Mouse (Mus musculus) embryonic facial prominence, embryonic 12.5 days (tissue): ENCODE measurements around the gene Grpel1. TPM values are rescaled to one million over a fixed set of nuclear protein-coding genes. Genes with fewer than 3 reads are reported as not detected.
A peak's percentile ranks its signal among the peaks of the same experiment; 100 is the strongest.

ENCODE experiments used
- ATAC-seq: fragments of 200-750 bp; cut with Nextera tagmentation; 2 replicates; pipeline ENCODE4 v1.8.0; 2017; ENCODE audit not compliant: insufficient number of reproducible peaks, insufficient read depth, low FRiP score, low TSS enrichment
- H3K27ac ChIP-seq: fragments of 300-500 bp; sonication (generic); 2 replicates; pipeline ENCODE4 v1.5.1; 2016; ENCODE audit warnings: mild to moderate bottlenecking
- H3K27me3 ChIP-seq: fragments of 300-500 bp; sonication (generic); 2 replicates; pipeline ENCODE4 v1.6.1; 2016; ENCODE audit warnings: mild to moderate bottlenecking, moderate library complexity
- H3K36me3 ChIP-seq: fragments of 300-500 bp; sonication (generic); 2 replicates; pipeline ENCODE4 v1.6.1; 2016; ENCODE audit warnings: mild to moderate bottlenecking
- H3K4me1 ChIP-seq: fragments of 300-500 bp; sonication (generic); 2 replicates; pipeline ENCODE4 v1.6.1; 2016
- H3K4me2 ChIP-seq: fragments of 300-500 bp; sonication (generic); replicated peaks from 2 replicates; pipeline ENCODE4 v1.6.1; 2016; ENCODE audit warnings: mild to moderate bottlenecking, moderate library complexity
- H3K4me3 ChIP-seq: fragments of 300-500 bp; sonication (generic); 2 replicates; pipeline ENCODE4 v1.5.1; 2016; ENCODE audit warnings: mild to moderate bottlenecking
- H3K9ac ChIP-seq: fragments of 300-500 bp; sonication (generic); 2 replicates; pipeline ENCODE4 v1.6.1; 2016; ENCODE audit warnings: mild to moderate bottlenecking, moderate library complexity
- H3K9me3 ChIP-seq: fragments of 300-500 bp; sonication (generic); 2 replicates; pipeline ENCODE4 v1.6.1; 2016; ENCODE audit warnings: mild to moderate bottlenecking, moderate library complexity
- WGBS: fragments of 180-500 bp; shearing (Covaris S2); methylation state at CpG from one replicate; pipeline ENCODE4 v1.1.7; 2016; 5-methylcytosine and 5-hydroxymethylcytosine counted together
- polyA plus RNA-seq: library from polyadenylated mRNA; unstranded; fragments of >200 nt; fragmentation: Nextera tagmentation; extraction: Ambion mirVana; gene quantifications from 2 replicates; pipeline ENCODE4 v1.2.1, GENCODE M21; 2016

Gene Grpel1
- polyA plus RNA-seq = 48.0 and 48.4 TPM in 2 replicates

- H3K27ac ChIP-seq = 0 out of 2 replicates have a peak within 1 kb of the TSS, but pooled peaks have one; percentile 19
Observed at GRCm38 (mm10) chr5:36464709-36465661, at the start of gene Grpel1. Grpel1 (plus strand) TSS chr5:36464998.

GRCm38 (mm10) chr5:36419861-36420260, 44.9 kb upstream of the Grpel1 start:
- Histone ChIP-seq H3K4me1 (no peaks in the 10 kb centered on the region; the same call in 1 of the 2 replicates), H3K9ac (no peak overlapping the region), H3K9me3 (no peaks in the 10 kb centered on the region), H3K36me3 (no peaks in the 10 kb centered on the region), H3K27ac (no peak overlapping the region), H3K4me2 (no peak overlapping the region), H3K4me3 (no peak overlapping the region), H3K27me3 (no peaks in the 10 kb centered on the region)
- 80% methylated on average over 3 of the region's 3 CpGs for WGBS
- ATAC-seq = no peak

More at GRCm38 (mm10) chr5:36464709-36465661, at the start of gene Grpel1:
- 1% methylated on average over 68 of the region's 68 CpGs for WGBS
- no peaks in the 10 kb centered on the region for H3K27me3 ChIP-seq
- peaks cover 7% of the 10 kb centered on the region; the same call in 1 of the 2 replicates for H3K36me3 ChIP-seq
- ATAC-seq = peak; percentile 91
- H3K4me3 ChIP-seq = peak within 1 kb of the TSS; percentile 99
- H3K9me3 ChIP-seq = no peaks in the 10 kb centered on the region
- peak within 1 kb of the TSS; percentile 98 for H3K4me2 ChIP-seq
- H3K4me1 ChIP-seq = peaks cover 17% of the 10 kb centered on the region
- H3K9ac ChIP-seq = peak within 1 kb of the TSS; percentile 86

- no peaks in the 10 kb centered on the region for H3K9me3 ChIP-seq
- no peaks in the 10 kb centered on the region for H3K27me3 ChIP-seq
- H3K4me2 ChIP-seq = no peak overlapping the region
- no peak for ATAC-seq
- H3K4me3 ChIP-seq = no peak overlapping the region
- no peaks in the 10 kb centered on the region for H3K4me1 ChIP-seq
- no peaks in the 10 kb centered on the region for H3K36me3 ChIP-seq
- no peak overlapping the region for H3K9ac ChIP-seq
- H3K27ac ChIP-seq = no peak overlapping the region
Observed at GRCm38 (mm10) chr5:36422689-36423088, 42.1 kb upstream of the Grpel1 start.

GRCm38 (mm10) chr5:36424676-36425075, 40.1 kb upstream of the Grpel1 start:
- Histone ChIP-seq H3K4me1 (no peaks in the 10 kb centered on the region), H3K27ac (no peak overlapping the region), H3K4me2 (no peak overlapping the region), H3K9ac (no peak overlapping the region), H3K9me3 (no peaks in the 10 kb centered on the region), H3K36me3 (no peaks in the 10 kb centered on the region), H3K27me3 (no peaks in the 10 kb centered on the region), H3K4me3 (no peak overlapping the region)
- no peak for ATAC-seq

GRCm38 (mm10) chr5:36426404-36426803, 38.4 kb upstream of the Grpel1 start:
- ATAC-seq = no peak
- Histone ChIP-seq H3K36me3 (no peaks in the 10 kb centered on the region), H3K4me3 (no peak overlapping the region), H3K4me2 (no peak overlapping the region), H3K4me1 (no peaks in the 10 kb centered on the region), H3K9ac (no peak overlapping the region), H3K9me3 (no peaks in the 10 kb centered on the region), H3K27ac (no peak overlapping the region), H3K27me3 (no peaks in the 10 kb centered on the region)
- WGBS = 76% methylated on average over 5 of the region's 5 CpGs

- Histone ChIP-seq H3K4me2 (no peak overlapping the region), H3K4me3 (no peak overlapping the region), H3K27ac (no peak overlapping the region), H3K9me3 (no peaks in the 10 kb centered on the region), H3K9ac (no peak overlapping the region), H3K27me3 (no peaks in the 10 kb centered on the region), H3K4me1 (no peaks in the 10 kb centered on the region), H3K36me3 (no peaks in the 10 kb centered on the region)
- 60% methylated on average over 11 of the region's 11 CpGs for WGBS
- ATAC-seq = no peak
Observed at GRCm38 (mm10) chr5:36427831-36428230, 37.0 kb upstream of the Grpel1 start.

GRCm38 (mm10) chr5:36429551-36429950, 35.2 kb upstream of the Grpel1 start:
- H3K9ac ChIP-seq = no peak overlapping the region
- H3K9me3 ChIP-seq = no peaks in the 10 kb centered on the region
- no peak overlapping the region for H3K4me3 ChIP-seq
- no peaks in the 10 kb centered on the region for H3K36me3 ChIP-seq
- no peak for ATAC-seq
- H3K27ac ChIP-seq = no peak overlapping the region
- no peak overlapping the region for H3K4me2 ChIP-seq
- no peaks in the 10 kb centered on the region for H3K4me1 ChIP-seq
- no peaks in the 10 kb centered on the region for H3K27me3 ChIP-seq
- WGBS = 92% methylated on average over 3 of the region's 3 CpGs

- H3K9ac ChIP-seq = no peak overlapping the region
- H3K4me3 ChIP-seq = no peak overlapping the region
- H3K4me2 ChIP-seq = no peak overlapping the region
- no peak for ATAC-seq
- 41% methylated on average over 2 of the region's 2 CpGs for WGBS
- no peaks in the 10 kb centered on the region for H3K36me3 ChIP-seq
- H3K27ac ChIP-seq = no peak overlapping the region
- no peaks in the 10 kb centered on the region for H3K27me3 ChIP-seq
- H3K9me3 ChIP-seq = no peaks in the 10 kb centered on the region
- H3K4me1 ChIP-seq = no peaks in the 10 kb centered on the region
Observed at GRCm38 (mm10) chr5:36431711-36432110, 33.1 kb upstream of the Grpel1 start.

- H3K9ac ChIP-seq = no peak overlapping the region
- ATAC-seq = 0 out of 2 replicates have a peak, but pooled peaks have one; percentile 47
Observed at GRCm38 (mm10) chr5:36434398-36434967, 30.3 kb upstream of the Grpel1 start.

GRCm38 (mm10) chr5:36436858-36437257, 27.9 kb upstream of the Grpel1 start:
- Histone ChIP-seq H3K27me3 (no peaks in the 10 kb centered on the region), H3K36me3 (no peaks in the 10 kb centered on the region), H3K9me3 (peaks cover 3% of the 10 kb centered on the region; the same call in 1 of the 2 replicates), H3K4me2 (no peak overlapping the region), H3K4me1 (no peaks in the 10 kb centered on the region), H3K27ac (no peak overlapping the region), H3K9ac (no peak overlapping the region), H3K4me3 (no peak overlapping the region)
- WGBS = 80% methylated on average over 4 of the region's 4 CpGs
- no peak for ATAC-seq

More at GRCm38 (mm10) chr5:36434398-36434967, 30.3 kb upstream of the Grpel1 start:
- Histone ChIP-seq H3K27me3 (no peaks in the 10 kb centered on the region), H3K9me3 (peaks cover 3% of the 10 kb centered on the region; the same call in 1 of the 2 replicates), H3K4me3 (no peak overlapping the region), H3K4me1 (no peaks in the 10 kb centered on the region), H3K36me3 (no peaks in the 10 kb centered on the region), H3K27ac (no peak overlapping the region), H3K4me2 (no peak overlapping the region)
- 55% methylated on average over 9 of the region's 9 CpGs for WGBS

- peaks cover 3% of the 10 kb centered on the region; the same call in 1 of the 2 replicates for H3K4me1 ChIP-seq
- H3K4me2 ChIP-seq = no peak overlapping the region
- H3K9me3 ChIP-seq = peaks cover 3% of the 10 kb centered on the region; the same call in 1 of the 2 replicates
- 65% methylated on average over 3 of the region's 3 CpGs for WGBS
- H3K27ac ChIP-seq = no peak overlapping the region
- no peaks in the 10 kb centered on the region for H3K36me3 ChIP-seq
- ATAC-seq = no peak
- no peak overlapping the region for H3K4me3 ChIP-seq
- no peak overlapping the region for H3K9ac ChIP-seq
- peaks cover 5% of the 10 kb centered on the region; the same call in 1 of the 2 replicates for H3K27me3 ChIP-seq
Observed at GRCm38 (mm10) chr5:36440741-36441140, 24.1 kb upstream of the Grpel1 start.
